ENCODE assay signal across 27 mouse cellular contexts in the genomic region with DNA sequence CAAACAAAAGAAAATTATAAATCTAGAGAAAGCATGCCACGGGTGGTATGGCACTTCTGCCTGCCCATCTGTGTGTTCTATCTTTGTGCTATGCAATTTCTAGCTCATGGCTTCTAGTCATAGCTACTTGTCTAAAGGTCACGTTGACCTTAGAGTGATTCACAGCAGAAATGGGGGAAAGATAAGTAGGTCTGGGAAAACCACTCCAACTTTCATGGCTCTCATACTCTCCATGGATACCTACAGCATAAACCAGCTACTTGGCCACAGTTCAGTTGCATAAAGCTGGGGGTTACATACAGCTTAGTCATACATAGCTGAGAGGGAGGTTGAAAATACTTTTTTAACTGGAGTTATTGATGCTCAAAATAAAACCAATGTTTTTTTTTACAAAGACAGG.
DNase-seq lines count a peak whose midpoint lies in the region; TF ChIP-seq lines count a peak whose summit lies in the region.
"Had no signal": no experiment of that assay in that cellular context is flagged by ENCODE, and none has a peak within 500 bp of the region (broad histone marks: within the 10 kb centered on the region; RNA-seq: fewer than 3 reads in every experiment).

No protein-coding gene starts in this region.

- TF ChIP-seq CTCF in embryonic fibroblast, embryonic 13.5 days (IDR thresholded peaks at IDR 0.05; ENCODE audit: borderline replicate concordance, insufficient read depth, low read length): no peak

- H3K4me1 ChIP-seq in embryonic fibroblast, embryonic 13.5 days (ENCODE audit: control insufficient read depth, insufficient read depth, low read length): no peaks in the 10 kb centered on the region
- H3K4me1 ChIP-seq: embryonic facial prominence, embryonic 12.5 days; forebrain, embryonic 10.5 days; forebrain, embryonic 15.5 days; heart, embryonic 12.5 days; hindbrain, embryonic 13.5 days; liver, embryonic 12.5 days; stomach, embryonic 15.5 days had no signal

- no peak overlapping the region for H3K4me3 ChIP-seq in embryonic fibroblast, embryonic 13.5 days (ENCODE audit: insufficient read depth, low read length)
- H3K4me3 ChIP-seq: embryonic facial prominence, embryonic 12.5 days; forebrain, embryonic 10.5 days; forebrain, embryonic 15.5 days; heart, embryonic 12.5 days; hindbrain, embryonic 13.5 days; liver, embryonic 12.5 days; stomach, embryonic 15.5 days had no signal

- intact Hi-C loops in left cerebral cortex, postnatal 4 days (cut with DNase I): no loop called here

- H3K27ac ChIP-seq in embryonic fibroblast, embryonic 13.5 days (ENCODE audit: insufficient read depth, low read length): peak overlapping the region; percentile 58
- H3K27ac ChIP-seq: embryonic facial prominence, embryonic 12.5 days; forebrain, embryonic 10.5 days; forebrain, embryonic 15.5 days; hindbrain, embryonic 13.5 days; liver, embryonic 12.5 days; stomach, embryonic 15.5 days had no signal

- DNase-seq in frontal cortex, adult 2 months (ENCODE audit: extremely low spot score in 1 of 2, low spot score in 1 of 2): peak; percentile 22 to 49
- DNase-seq in frontal cortex, postnatal 25 days (ENCODE audit: low spot score in 2 of 2): no peak
- DNase-seq in left cerebral cortex, adult 9 months (ENCODE audit: low spot score in 2 of 2): peak; percentile 4 to 20
- no peak for DNase-seq in left cerebral cortex, postnatal 4 days
- peak; percentile 29 for DNase-seq in telencephalon, adult 2 months (ENCODE audit: low read depth, low spot score)
- no peak for DNase-seq in kidney, postnatal 10 days
- DNase-seq: adrenal gland, postnatal 14 days; cerebellum, adult 11-12 months; cerebellum, adult 9-11 months; embryo, embryonic 11 days; gastrocnemius, postnatal 25 days; heart, adult 18-20 months; heart, postnatal 4 days; kidney, adult 8-10 months; kidney, postnatal 14 days; liver, postnatal 0 days; lung, postnatal 36 days; thymus, adult 18-20 months; thymus, postnatal 25 days had no signal

- no peak for TF ChIP-seq POLR2A in embryonic fibroblast, embryonic 13.5 days (IDR thresholded peaks at IDR 0.05; ENCODE audit: low read depth, low read length)

Comparison
In these comparisons a context has a peak if more than half of its experiments do, and no peak if none do; other contexts are left out.
1. DNase-seq: peak in frontal cortex, adult 2 months (2 of 2), left cerebral cortex, adult 9 months (2 of 2) and telencephalon, adult 2 months (single experiment); none in frontal cortex, postnatal 25 days (0 of 2), left cerebral cortex, postnatal 4 days (single experiment) and kidney, postnatal 10 days (single experiment).